Mouse (Mus musculus): ENCODE measurements around the gene Eloa. TPM values are rescaled to one million over a fixed set of nuclear protein-coding genes. Genes with fewer than 3 reads are reported as not detected.

Gene Eloa
- total and polyA plus RNA-seq, 2 experiments: 7.3 to 16.7 TPM

DNA sequence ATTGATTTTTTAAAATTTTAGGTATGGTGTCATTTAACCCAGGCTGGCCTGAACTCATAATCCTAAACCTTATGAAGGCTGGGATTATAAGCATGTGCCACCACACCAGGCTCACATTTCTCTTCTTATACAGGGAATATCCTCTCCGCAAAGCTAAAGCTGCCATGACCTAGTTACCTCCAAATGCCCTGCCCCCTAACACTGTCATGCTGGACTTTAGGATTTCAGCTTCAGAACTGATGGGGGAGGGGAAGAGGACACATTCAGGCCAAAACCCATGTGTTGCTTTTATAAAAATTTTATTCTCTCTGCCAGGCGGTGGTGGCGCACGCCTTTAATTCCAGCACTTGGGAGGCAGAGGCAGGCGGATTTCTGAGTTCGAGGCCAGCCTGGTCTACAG is 27.6 kb downstream of the Eloa start:
- WGBS: 38% methylated on average over 6 of the region's 6 CpGs
- peaks cover 9% of the 10 kb centered on the region; the same call in 1 of the 2 replicates for H3K4me1 ChIP-seq (ENCODE audit: control insufficient read depth, insufficient read depth, low read length)
- peak; percentile 90 for DNase-seq (ENCODE audit: extremely low read depth, low read depth, low spot score)

DNA sequence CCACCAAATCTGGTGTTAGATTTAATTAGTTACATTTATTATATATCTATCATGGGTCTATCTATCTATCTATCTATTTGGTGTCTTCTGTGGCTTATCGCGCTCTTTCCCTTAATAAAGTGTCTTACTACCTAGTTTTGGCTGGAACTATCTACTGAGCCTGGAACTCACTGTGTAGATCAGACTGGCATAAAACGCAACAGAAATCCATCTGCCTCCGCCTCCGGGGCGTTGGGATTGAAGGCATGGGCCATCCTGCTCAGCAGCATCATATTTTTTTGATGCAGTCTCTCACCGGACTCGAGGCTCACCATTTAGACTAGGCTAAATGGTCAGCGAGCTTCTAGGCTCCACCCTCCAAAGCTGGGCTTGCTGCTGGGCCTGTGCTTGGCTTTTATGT is 33.8 kb downstream of the Eloa start:
- H3K27me3 ChIP-seq (ENCODE audit: control insufficient read depth, insufficient read depth, low read length): no peaks in the 10 kb centered on the region
- DNase-seq (ENCODE audit: extremely low read depth, low read depth, low spot score): no peak
- peak overlapping the region; percentile 55; the same call in 1 of the 2 replicates for H3K4me3 ChIP-seq (ENCODE audit: insufficient read depth, low read depth, low read length)
- H3K36me3 ChIP-seq (ENCODE audit: control insufficient read depth, insufficient read depth, low read length): no peaks in the 10 kb centered on the region; the same call in 1 of the 2 replicates
- peaks cover 9% of the 10 kb centered on the region for H3K4me1 ChIP-seq (ENCODE audit: control insufficient read depth, insufficient read depth, low read length)
- H3K79me2 ChIP-seq (ENCODE audit: control insufficient read depth, insufficient read depth, low read length): peaks cover 8% of the 10 kb centered on the region; the same call in 1 of the 2 replicates
- H3K27ac ChIP-seq (replicated peaks; ENCODE audit: insufficient read depth, low read depth, low read length): no peak overlapping the region
- H3K9ac ChIP-seq (ENCODE audit: low read depth, low read length): no peak overlapping the region
- TF ChIP-seq CTCF (IDR thresholded peaks at IDR 0.05; ENCODE audit: low read depth, low read length): no peak
- WGBS: 63% methylated on average over 9 of the region's 9 CpGs

More for the DNA sequence above, 27.6 kb downstream of the Eloa start:
- Histone ChIP-seq H3K27me3 (ENCODE audit: control insufficient read depth, insufficient read depth, low read length) (no peaks in the 10 kb centered on the region), H3K9ac (ENCODE audit: low read depth, low read length) (no peak overlapping the region), H3K36me3 (ENCODE audit: control insufficient read depth, insufficient read depth, low read length) (no peaks in the 10 kb centered on the region), H3K79me2 (ENCODE audit: control insufficient read depth, insufficient read depth, low read length) (no peaks in the 10 kb centered on the region), H3K4me3 (ENCODE audit: insufficient read depth, low read depth, low read length) (no peak overlapping the region), H3K27ac (replicated peaks; ENCODE audit: insufficient read depth, low read depth, low read length) (peak overlapping the region; percentile 88)
- TF ChIP-seq CTCF (IDR thresholded peaks at IDR 0.05; ENCODE audit: low read depth, low read length): no peak
- no peak for TF ChIP-seq POLR2A (IDR thresholded peaks at IDR 0.05; ENCODE audit: extremely low read depth, insufficient read depth, low read length)

DNA sequence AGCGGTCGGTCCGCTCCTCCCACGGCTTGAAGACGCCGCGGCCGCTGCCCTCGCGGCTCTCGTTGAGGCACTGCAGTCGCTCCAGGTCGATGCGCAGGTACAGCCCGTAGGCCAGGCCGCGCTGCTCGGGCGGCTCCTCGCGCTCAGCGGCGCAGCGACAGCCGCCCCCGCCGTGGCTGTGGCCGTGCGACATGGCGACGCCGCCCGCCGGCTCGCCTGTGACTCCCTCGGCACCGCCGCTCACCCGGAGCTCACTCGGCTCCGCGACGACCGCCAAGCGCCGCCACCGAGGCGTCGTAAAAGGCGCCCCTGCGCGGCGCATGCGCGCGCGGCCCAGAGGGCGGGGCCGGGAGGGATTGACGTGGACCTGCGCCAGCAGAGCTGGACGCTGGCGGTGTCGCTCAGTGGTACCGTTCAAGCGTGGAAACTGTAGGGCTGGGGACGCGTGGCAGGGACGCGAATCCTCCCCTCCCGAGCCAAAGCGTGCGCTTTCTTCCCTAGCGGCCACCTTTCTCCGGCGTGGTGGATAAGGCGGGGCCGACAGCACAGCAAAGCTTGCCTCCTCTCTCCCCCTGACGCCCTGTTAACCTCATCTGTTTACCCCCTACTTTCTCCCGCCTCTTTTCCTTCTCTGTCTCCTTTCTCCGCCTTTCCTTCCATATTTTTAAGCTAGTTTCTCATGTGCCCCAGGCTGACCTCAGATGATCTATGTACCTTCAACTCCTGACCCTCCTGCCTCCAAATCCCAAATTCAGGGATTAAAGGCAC is 34.4 kb downstream of the Eloa start, which contains the start of gene Pithd1:
TSS of gene Pithd1 (minus strand) at position 322 of the 768 bp plus-strand sequence.
- Histone ChIP-seq H3K27me3 (ENCODE audit: control insufficient read depth, insufficient read depth, low read length) (no peaks in the 10 kb centered on the region), H3K79me2 (ENCODE audit: control insufficient read depth, insufficient read depth, low read length) (peaks cover 8% of the 10 kb centered on the region; the same call in 1 of the 2 replicates), H3K27ac (replicated peaks; ENCODE audit: insufficient read depth, low read depth, low read length) (peak within 1 kb of the TSS; percentile 69), H3K9ac (ENCODE audit: low read depth, low read length) (peak within 1 kb of the TSS; percentile 93), H3K4me3 (ENCODE audit: insufficient read depth, low read depth, low read length) (peak within 1 kb of the TSS; percentile 55), H3K36me3 (ENCODE audit: control insufficient read depth, insufficient read depth, low read length) (no peaks in the 10 kb centered on the region; the same call in 1 of the 2 replicates), H3K4me1 (ENCODE audit: control insufficient read depth, insufficient read depth, low read length) (peaks cover 9% of the 10 kb centered on the region)
- WGBS: under 1% methylated on average over 77 of the region's 81 CpGs
- peak; percentile 69 for DNase-seq (ENCODE audit: extremely low read depth, low read depth, low spot score)
- TF ChIP-seq POLR2A (IDR thresholded peaks at IDR 0.05; ENCODE audit: extremely low read depth, insufficient read depth, low read length): peak; percentile 85
- peak; percentile 47; the same call in 1 of the 2 replicates for TF ChIP-seq CTCF (IDR thresholded peaks at IDR 0.05; ENCODE audit: low read depth, low read length)

DNA sequence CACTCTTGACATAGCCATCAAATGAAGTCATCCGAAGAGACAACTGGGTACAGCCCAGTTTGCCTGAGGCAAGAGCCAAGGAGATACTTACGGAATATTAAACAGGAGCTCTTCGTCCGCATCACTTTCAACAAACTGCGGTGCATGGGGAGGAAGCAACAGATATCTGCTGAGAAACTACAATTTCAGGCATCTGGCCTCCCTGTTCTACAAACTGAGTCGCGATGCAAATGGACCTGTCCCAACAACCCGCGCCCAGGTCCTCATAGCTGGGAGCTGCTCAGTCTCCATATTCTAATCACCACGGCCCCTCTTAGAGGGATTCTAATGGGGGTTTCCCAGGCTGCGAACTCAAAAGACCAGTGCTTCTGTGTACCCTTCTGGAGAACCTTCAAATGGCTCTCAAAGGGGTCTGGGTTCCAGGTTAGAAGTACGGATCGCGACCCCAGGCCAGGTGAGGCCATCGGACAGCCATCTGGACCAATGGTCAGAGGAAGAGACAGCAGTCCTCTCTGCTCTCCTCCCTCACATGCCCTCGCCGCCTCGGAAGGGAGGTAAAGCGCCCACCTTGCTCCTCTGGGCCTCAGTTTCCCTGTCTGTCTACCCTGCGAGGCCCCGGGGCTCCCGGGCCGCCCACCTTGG is 35.1 kb downstream of the Eloa start:
- 6% methylated on average over 23 of the region's 23 CpGs for WGBS
- peaks cover 8% of the 10 kb centered on the region; the same call in 1 of the 2 replicates for H3K79me2 ChIP-seq (ENCODE audit: control insufficient read depth, insufficient read depth, low read length)
- peak overlapping the region; percentile 54 for H3K27ac ChIP-seq (replicated peaks; ENCODE audit: insufficient read depth, low read depth, low read length)
- H3K4me1 ChIP-seq (ENCODE audit: control insufficient read depth, insufficient read depth, low read length): peaks cover 9% of the 10 kb centered on the region
- no peak for TF ChIP-seq CTCF (IDR thresholded peaks at IDR 0.05; ENCODE audit: low read depth, low read length)
- no peak for TF ChIP-seq POLR2A (IDR thresholded peaks at IDR 0.05; ENCODE audit: extremely low read depth, insufficient read depth, low read length)
- peak overlapping the region; percentile 93 for H3K9ac ChIP-seq (ENCODE audit: low read depth, low read length)
- DNase-seq (ENCODE audit: extremely low read depth, low read depth, low spot score): no peak
- no peaks in the 10 kb centered on the region for H3K27me3 ChIP-seq (ENCODE audit: control insufficient read depth, insufficient read depth, low read length)
- H3K4me3 ChIP-seq (ENCODE audit: insufficient read depth, low read depth, low read length): peak overlapping the region; percentile 55
- no peaks in the 10 kb centered on the region; the same call in 1 of the 2 replicates for H3K36me3 ChIP-seq (ENCODE audit: control insufficient read depth, insufficient read depth, low read length)

DNA sequence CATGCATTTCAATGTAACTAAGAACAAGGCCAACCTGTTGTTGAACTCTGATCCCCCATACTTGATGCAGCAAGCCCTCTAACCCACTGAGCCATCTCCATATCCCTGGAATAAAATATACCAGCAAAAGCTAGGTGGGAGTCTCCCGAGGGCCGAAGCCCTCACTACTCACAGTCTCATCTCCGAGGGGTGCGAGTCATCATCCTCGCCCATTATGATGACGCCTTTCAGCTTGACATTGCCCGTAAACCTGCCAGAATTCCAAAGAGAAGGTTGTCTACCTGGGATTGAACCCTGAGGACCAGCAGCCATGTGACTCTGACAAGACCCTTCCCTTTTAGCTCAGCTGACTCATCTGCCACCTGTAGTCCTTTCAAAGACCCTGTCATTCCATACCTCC is 35.8 kb downstream of the Eloa start:
- 91% methylated on average over 7 of the region's 7 CpGs for WGBS
- no peak overlapping the region for H3K9ac ChIP-seq (ENCODE audit: low read depth, low read length)
- H3K36me3 ChIP-seq (ENCODE audit: control insufficient read depth, insufficient read depth, low read length): no peaks in the 10 kb centered on the region; the same call in 1 of the 2 replicates
- H3K79me2 ChIP-seq (ENCODE audit: control insufficient read depth, insufficient read depth, low read length): peaks cover 8% of the 10 kb centered on the region; the same call in 1 of the 2 replicates
- no peak for TF ChIP-seq CTCF (IDR thresholded peaks at IDR 0.05; ENCODE audit: low read depth, low read length)
- no peak for TF ChIP-seq POLR2A (IDR thresholded peaks at IDR 0.05; ENCODE audit: extremely low read depth, insufficient read depth, low read length)
- no peak overlapping the region for H3K27ac ChIP-seq (replicated peaks; ENCODE audit: insufficient read depth, low read depth, low read length)
- H3K27me3 ChIP-seq (ENCODE audit: control insufficient read depth, insufficient read depth, low read length): no peaks in the 10 kb centered on the region
- H3K4me1 ChIP-seq (ENCODE audit: control insufficient read depth, insufficient read depth, low read length): peaks cover 9% of the 10 kb centered on the region
- no peak overlapping the region for H3K4me3 ChIP-seq (ENCODE audit: insufficient read depth, low read depth, low read length)
- no peak for DNase-seq (ENCODE audit: extremely low read depth, low read depth, low spot score)
